Mouse (Mus musculus): ENCODE measurements at regions not wholly inside any gene's neighbourhood (a gene's known extent, or its start where the extent isn't known, plus 50 kb on each side); places are given as distances from the start of the nearest gene placed in this dataset.

DNA sequence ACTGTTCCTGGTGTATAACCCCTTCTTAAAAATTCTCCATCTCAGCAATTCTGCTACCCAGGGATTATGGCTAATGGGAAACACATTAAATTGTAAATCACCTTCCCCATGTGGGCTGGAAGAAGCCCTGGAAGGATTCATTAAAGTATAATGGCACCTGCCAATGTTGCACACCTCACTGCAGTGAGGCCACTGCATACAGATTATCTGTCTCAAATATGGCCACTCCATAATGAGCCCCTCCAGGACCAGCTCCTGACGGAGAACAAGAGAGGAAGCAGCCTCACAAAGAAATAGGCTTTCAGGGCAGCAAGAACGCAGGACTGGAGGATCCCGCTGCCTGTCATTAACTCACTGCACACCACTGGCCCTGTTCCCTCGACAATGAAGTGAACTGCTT lies 115.2 kb upstream of the Alk start:
- H3K4me1 ChIP-seq (ENCODE audit: control insufficient read depth, insufficient read depth, low read length): no peaks in the 10 kb centered on the region
- WGBS: 70% methylated on average over 4 of the region's 4 CpGs
- H3K27me3 ChIP-seq (ENCODE audit: control insufficient read depth, insufficient read depth, low read length): no peaks in the 10 kb centered on the region
- H3K27ac ChIP-seq (ENCODE audit: low read length): no peak overlapping the region
- no peak overlapping the region for H3K9ac ChIP-seq (replicated peaks; ENCODE audit: low read depth, low read length)
- H3K4me2 ChIP-seq (replicated peaks; ENCODE audit: low read depth, low read length): no peak overlapping the region
- H3K9me3 ChIP-seq (ENCODE audit: control insufficient read depth, low read depth, low read length): no peaks in the 10 kb centered on the region
- H3K4me3 ChIP-seq (ENCODE audit: low read depth, low read length): no peak overlapping the region
- no peak for ATAC-seq (ENCODE audit: insufficient number of reproducible peaks, insufficient read depth, low FRiP score, low read depth)
- H3K36me3 ChIP-seq (ENCODE audit: control insufficient read depth, insufficient read depth, low read length): no peaks in the 10 kb centered on the region

DNA sequence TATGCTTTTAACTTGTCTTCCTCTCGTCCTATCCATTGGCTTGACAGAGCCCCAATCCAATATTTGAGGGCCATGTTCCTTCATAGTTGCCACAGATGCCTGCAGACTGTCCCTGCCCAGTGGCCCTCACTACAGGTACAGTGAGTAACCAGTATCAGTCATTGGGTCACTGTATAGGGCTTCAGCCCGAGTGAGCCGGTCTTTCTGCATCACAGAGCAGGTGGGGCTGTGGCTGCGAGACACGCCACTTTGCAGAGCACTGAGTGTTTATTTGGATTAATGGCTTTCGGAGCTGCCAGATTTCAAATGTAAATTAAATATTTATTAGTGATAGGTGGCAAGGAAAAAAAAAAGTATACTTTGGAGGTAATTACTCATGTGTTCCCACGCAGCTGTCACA lies 87.2 kb upstream of the Alk start:
- Histone ChIP-seq H3K36me3 (ENCODE audit: control insufficient read depth, insufficient read depth, low read length) (no peaks in the 10 kb centered on the region), H3K4me2 (replicated peaks; ENCODE audit: low read depth, low read length) (no peak overlapping the region), H3K9me3 (ENCODE audit: control insufficient read depth, low read depth, low read length) (no peaks in the 10 kb centered on the region), H3K4me3 (ENCODE audit: low read depth, low read length) (no peak overlapping the region), H3K9ac (replicated peaks; ENCODE audit: low read depth, low read length) (no peak overlapping the region), H3K27me3 (ENCODE audit: control insufficient read depth, insufficient read depth, low read length) (no peaks in the 10 kb centered on the region), H3K4me1 (ENCODE audit: control insufficient read depth, insufficient read depth, low read length) (no peaks in the 10 kb centered on the region), H3K27ac (ENCODE audit: low read length) (no peak overlapping the region)
- ATAC-seq (ENCODE audit: insufficient number of reproducible peaks, insufficient read depth, low FRiP score, low read depth): peak; percentile 65; the same call in 1 of the 2 replicates
- WGBS: 47% methylated on average over 7 of the region's 7 CpGs

DNA sequence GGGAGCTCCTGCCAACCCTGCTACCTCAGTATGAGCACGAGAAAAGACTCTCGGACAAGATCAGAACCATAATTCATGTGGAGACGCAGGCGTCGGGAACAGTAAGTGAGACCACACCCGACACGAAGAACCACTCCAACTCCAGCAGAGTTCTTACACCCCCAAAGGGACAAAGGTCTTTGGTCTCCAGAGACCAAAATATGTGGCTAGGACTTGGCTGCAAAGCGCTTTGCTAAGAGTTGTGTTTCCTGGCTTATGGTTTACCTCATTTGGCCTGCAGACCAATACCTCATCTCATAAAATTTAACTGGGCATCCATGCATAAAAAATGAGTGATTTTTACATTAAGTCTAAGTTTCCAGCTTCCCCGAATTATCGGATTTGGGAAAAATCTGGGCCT lies 85.2 kb upstream of the Alk start:
- Histone ChIP-seq H3K4me3 (ENCODE audit: low read depth, low read length) (no peak overlapping the region), H3K4me2 (replicated peaks; ENCODE audit: low read depth, low read length) (no peak overlapping the region), H3K9ac (replicated peaks; ENCODE audit: low read depth, low read length) (no peak overlapping the region), H3K36me3 (ENCODE audit: control insufficient read depth, insufficient read depth, low read length) (no peaks in the 10 kb centered on the region), H3K27me3 (ENCODE audit: control insufficient read depth, insufficient read depth, low read length) (no peaks in the 10 kb centered on the region), H3K4me1 (ENCODE audit: control insufficient read depth, insufficient read depth, low read length) (no peaks in the 10 kb centered on the region), H3K27ac (ENCODE audit: low read length) (no peak overlapping the region), H3K9me3 (ENCODE audit: control insufficient read depth, low read depth, low read length) (no peaks in the 10 kb centered on the region)
- no peak for ATAC-seq (ENCODE audit: insufficient number of reproducible peaks, insufficient read depth, low FRiP score, low read depth)
- 82% methylated on average over 10 of the region's 10 CpGs for whole genome bisulfite sequencing

DNA sequence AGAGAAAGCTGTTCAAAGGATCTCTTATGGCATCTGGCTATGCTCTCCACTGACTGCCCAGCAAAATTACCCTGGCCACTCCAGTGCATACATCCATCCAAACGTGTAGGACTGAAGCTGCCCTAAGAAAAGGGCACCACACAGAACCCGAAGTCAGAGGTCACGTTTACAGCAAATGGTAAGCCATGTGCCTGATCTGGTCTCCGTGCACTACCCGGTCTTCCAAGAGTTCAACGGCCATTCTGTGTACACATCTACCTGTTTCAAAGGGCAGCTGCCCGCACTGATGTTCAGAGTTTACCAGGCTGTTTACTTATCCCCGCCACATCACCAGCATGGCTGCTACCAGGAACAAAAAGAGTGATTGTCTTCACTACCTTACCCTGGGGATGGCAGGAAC lies 84.4 kb upstream of the Alk start:
- Histone ChIP-seq H3K27ac (ENCODE audit: low read length) (no peak overlapping the region), H3K4me3 (ENCODE audit: low read depth, low read length) (no peak overlapping the region), H3K9ac (replicated peaks; ENCODE audit: low read depth, low read length) (no peak overlapping the region), H3K36me3 (ENCODE audit: control insufficient read depth, insufficient read depth, low read length) (no peaks in the 10 kb centered on the region), H3K4me1 (ENCODE audit: control insufficient read depth, insufficient read depth, low read length) (no peaks in the 10 kb centered on the region), H3K4me2 (replicated peaks; ENCODE audit: low read depth, low read length) (no peak overlapping the region), H3K27me3 (ENCODE audit: control insufficient read depth, insufficient read depth, low read length) (no peaks in the 10 kb centered on the region), H3K9me3 (ENCODE audit: control insufficient read depth, low read depth, low read length) (no peaks in the 10 kb centered on the region)
- 69% methylated on average over 8 of the region's 8 CpGs for WGBS
- ATAC-seq (ENCODE audit: insufficient number of reproducible peaks, insufficient read depth, low FRiP score, low read depth): no peak

DNA sequence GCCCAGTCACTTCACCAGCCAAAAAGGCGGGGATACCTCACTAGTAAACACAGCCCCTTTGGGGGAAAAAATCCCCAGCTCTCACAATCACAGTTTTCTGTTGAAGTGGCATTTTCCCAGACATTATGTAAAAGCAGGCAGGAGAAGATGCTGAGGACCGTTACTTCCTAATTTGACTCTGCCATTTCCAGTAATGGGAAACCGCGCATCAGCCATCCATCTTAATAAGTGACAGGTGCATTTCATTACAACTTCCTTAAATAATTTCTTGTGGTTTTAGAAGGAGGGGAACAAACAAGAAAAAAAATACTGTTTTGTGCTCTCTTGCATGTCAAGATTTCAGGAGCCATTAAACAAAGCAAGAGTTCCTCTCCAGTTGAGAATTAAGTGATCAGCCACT lies 70.2 kb upstream of the Alk start:
- Histone ChIP-seq H3K4me1 (ENCODE audit: control insufficient read depth, insufficient read depth, low read length) (no peaks in the 10 kb centered on the region), H3K4me3 (ENCODE audit: low read depth, low read length) (no peak overlapping the region), H3K9me3 (ENCODE audit: control insufficient read depth, low read depth, low read length) (no peaks in the 10 kb centered on the region), H3K4me2 (replicated peaks; ENCODE audit: low read depth, low read length) (no peak overlapping the region), H3K36me3 (ENCODE audit: control insufficient read depth, insufficient read depth, low read length) (no peaks in the 10 kb centered on the region), H3K27ac (ENCODE audit: low read length) (no peak overlapping the region), H3K27me3 (ENCODE audit: control insufficient read depth, insufficient read depth, low read length) (no peaks in the 10 kb centered on the region), H3K9ac (replicated peaks; ENCODE audit: low read depth, low read length) (no peak overlapping the region)
- WGBS: 77% methylated on average over 4 of the region's 4 CpGs
- no peak for ATAC-seq (ENCODE audit: insufficient number of reproducible peaks, insufficient read depth, low FRiP score, low read depth)

DNA sequence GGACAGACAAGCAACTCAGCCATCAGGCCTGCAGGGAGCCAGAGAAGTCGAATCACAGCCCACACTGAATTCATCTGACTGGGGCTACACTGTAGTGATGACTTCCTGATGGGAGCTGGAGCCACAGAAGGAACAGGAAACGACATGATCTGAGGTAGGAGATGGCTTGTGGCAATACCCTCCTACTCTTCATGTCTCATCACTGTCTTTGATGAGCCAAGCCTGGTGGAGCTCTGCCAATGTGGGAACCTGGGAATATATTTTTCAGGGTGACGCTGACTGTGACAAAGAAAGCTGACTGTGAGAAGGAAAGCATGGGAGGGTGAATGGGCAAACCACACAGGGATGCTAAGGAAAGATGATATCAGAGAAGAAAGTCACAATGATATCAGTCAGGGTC lies 67.6 kb upstream of the Alk start:
- Histone ChIP-seq H3K9me3 (ENCODE audit: control insufficient read depth, low read depth, low read length) (no peaks in the 10 kb centered on the region), H3K4me2 (replicated peaks; ENCODE audit: low read depth, low read length) (no peak overlapping the region), H3K9ac (replicated peaks; ENCODE audit: low read depth, low read length) (no peak overlapping the region), H3K27me3 (ENCODE audit: control insufficient read depth, insufficient read depth, low read length) (no peaks in the 10 kb centered on the region), H3K27ac (ENCODE audit: low read length) (no peak overlapping the region), H3K36me3 (ENCODE audit: control insufficient read depth, insufficient read depth, low read length) (no peaks in the 10 kb centered on the region), H3K4me1 (ENCODE audit: control insufficient read depth, insufficient read depth, low read length) (no peaks in the 10 kb centered on the region), H3K4me3 (ENCODE audit: low read depth, low read length) (no peak overlapping the region)
- ATAC-seq (ENCODE audit: insufficient number of reproducible peaks, insufficient read depth, low FRiP score, low read depth): no peak
- whole genome bisulfite sequencing: 54% methylated on average over 3 of the region's 3 CpGs

- Histone ChIP-seq H3K4me2 (replicated peaks; ENCODE audit: low read depth, low read length) (no peak overlapping the region), H3K27ac (ENCODE audit: low read length) (no peak overlapping the region), H3K9me3 (ENCODE audit: control insufficient read depth, low read depth, low read length) (no peaks in the 10 kb centered on the region), H3K36me3 (ENCODE audit: control insufficient read depth, insufficient read depth, low read length) (no peaks in the 10 kb centered on the region), H3K27me3 (ENCODE audit: control insufficient read depth, insufficient read depth, low read length) (no peaks in the 10 kb centered on the region), H3K4me1 (ENCODE audit: control insufficient read depth, insufficient read depth, low read length) (no peaks in the 10 kb centered on the region), H3K4me3 (ENCODE audit: low read depth, low read length) (no peak overlapping the region), H3K9ac (replicated peaks; ENCODE audit: low read depth, low read length) (no peak overlapping the region)
- 77% methylated on average over 2 of the region's 2 CpGs for WGBS
- ATAC-seq (ENCODE audit: insufficient number of reproducible peaks, insufficient read depth, low FRiP score, low read depth): no peak
Measured at GRCm38 (mm10) chr17:72666961-72667360, 62.5 kb upstream of the Alk start.

DNA sequence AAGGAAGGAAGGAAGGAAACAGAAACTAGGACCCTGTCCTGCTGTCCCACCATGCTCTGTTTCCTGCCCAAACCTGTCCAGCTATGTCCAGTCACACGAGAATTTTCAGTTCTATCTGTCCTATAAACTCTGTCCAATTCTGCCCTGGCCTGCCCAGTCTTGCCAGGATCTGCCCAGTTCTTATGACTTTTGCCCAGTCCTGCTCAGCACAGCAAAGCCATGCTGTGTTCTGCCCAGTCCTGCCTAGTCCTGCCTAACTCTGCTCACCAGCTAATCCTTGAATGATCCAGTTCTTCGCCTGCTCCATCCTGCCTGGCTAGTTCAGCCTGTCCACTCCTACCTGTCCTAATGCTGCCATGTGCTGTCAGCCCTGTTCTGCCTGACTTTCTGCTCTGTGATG lies 57.3 kb upstream of the Alk start:
- Histone ChIP-seq H3K27me3 (ENCODE audit: control insufficient read depth, insufficient read depth, low read length) (no peaks in the 10 kb centered on the region), H3K4me2 (replicated peaks; ENCODE audit: low read depth, low read length) (no peak overlapping the region), H3K4me1 (ENCODE audit: control insufficient read depth, insufficient read depth, low read length) (no peaks in the 10 kb centered on the region), H3K9me3 (ENCODE audit: control insufficient read depth, low read depth, low read length) (no peaks in the 10 kb centered on the region), H3K36me3 (ENCODE audit: control insufficient read depth, insufficient read depth, low read length) (no peaks in the 10 kb centered on the region), H3K4me3 (ENCODE audit: low read depth, low read length) (no peak overlapping the region), H3K9ac (replicated peaks; ENCODE audit: low read depth, low read length) (no peak overlapping the region), H3K27ac (ENCODE audit: low read length) (no peak overlapping the region)
- no peak for ATAC-seq (ENCODE audit: insufficient number of reproducible peaks, insufficient read depth, low FRiP score, low read depth)
- WGBS: 65% methylated on average over 2 of the region's 2 CpGs

DNA sequence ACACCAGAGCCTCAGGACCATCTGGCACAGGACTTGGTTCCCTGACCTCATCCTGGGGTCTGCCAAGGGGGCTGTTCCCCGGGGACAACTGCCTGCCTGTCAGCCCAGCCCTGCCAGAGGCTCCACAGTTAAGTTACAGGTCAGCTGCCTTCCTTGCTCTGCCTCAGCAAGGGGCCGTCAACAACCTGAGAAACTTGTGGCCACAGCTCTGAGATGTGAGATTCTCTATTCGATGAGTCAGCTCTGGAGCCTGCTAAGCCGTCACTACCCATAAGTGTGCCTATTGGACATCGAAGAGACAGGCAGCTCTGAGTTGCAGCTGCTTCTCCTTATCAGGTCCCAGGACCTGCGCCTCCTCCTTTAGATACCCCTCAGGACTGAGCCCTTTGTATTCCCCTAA lies 54.3 kb upstream of the Alk start:
- Histone ChIP-seq H3K4me3 (ENCODE audit: low read depth, low read length) (no peak overlapping the region), H3K9me3 (ENCODE audit: control insufficient read depth, low read depth, low read length) (no peaks in the 10 kb centered on the region), H3K27ac (ENCODE audit: low read length) (no peak overlapping the region), H3K9ac (replicated peaks; ENCODE audit: low read depth, low read length) (no peak overlapping the region), H3K4me2 (replicated peaks; ENCODE audit: low read depth, low read length) (no peak overlapping the region), H3K36me3 (ENCODE audit: control insufficient read depth, insufficient read depth, low read length) (no peaks in the 10 kb centered on the region), H3K4me1 (ENCODE audit: control insufficient read depth, insufficient read depth, low read length) (no peaks in the 10 kb centered on the region), H3K27me3 (ENCODE audit: control insufficient read depth, insufficient read depth, low read length) (no peaks in the 10 kb centered on the region)
- 0 out of 2 replicates have a peak, but pooled peaks have one; percentile 28 for ATAC-seq (ENCODE audit: insufficient number of reproducible peaks, insufficient read depth, low FRiP score, low read depth)
- 58% methylated on average over 6 of the region's 6 CpGs for WGBS
